Mouse (Mus musculus) hindbrain, embryonic 11.5 days (tissue): ENCODE measurements at regions not wholly inside any gene's neighbourhood (a gene's known extent, or its start where the extent isn't known, plus 50 kb on each side); places are given as distances from the start of the nearest gene placed in this dataset.
"Not testable (repeated sequence)": the region's sequence is repeated elsewhere in the genome, so short reads cannot be mapped to it uniquely, and the experiment has no call there.

Source experiments
- ATAC-seq: fragments of 200-750 bp; cut with Nextera tagmentation; 2 replicates; pipeline ENCODE4 v1.8.0; 2017; ENCODE audit warnings: mild to moderate bottlenecking, moderate TSS enrichment, moderate library complexity; ENCODE audit not compliant: low FRiP score
- DNase-seq: peaks from one replicate; pipeline ENCODE4 v3.0.0-alpha.2; 2015; ENCODE audit warnings: low spot score
- H3K27ac ChIP-seq: fragments of 300-500 bp; sonication (generic); 2 replicates; pipeline ENCODE4 v1.5.1; 2014; ENCODE audit warnings: mild to moderate bottlenecking, low read depth, low read length
- H3K27me3 ChIP-seq: fragments of 300-500 bp; sonication (generic); 2 replicates; pipeline ENCODE4 v1.6.1; 2014; ENCODE audit warnings: mild to moderate bottlenecking, low read length, moderate library complexity, mixed read lengths; ENCODE audit not compliant: control insufficient read depth, insufficient read depth
- H3K36me3 ChIP-seq: fragments of 300-500 bp; sonication (generic); 2 replicates; pipeline ENCODE4 v1.6.1; 2014; ENCODE audit warnings: mild to moderate bottlenecking, low read length, moderate library complexity, mixed read lengths; ENCODE audit not compliant: control insufficient read depth, insufficient read depth
- H3K4me1 ChIP-seq: fragments of 300-500 bp; sonication (generic); replicated peaks from 2 replicates; pipeline ENCODE4 v1.6.1; 2014; ENCODE audit warnings: low read length, mixed read lengths; ENCODE audit not compliant: control insufficient read depth, insufficient read depth
- H3K4me2 ChIP-seq: fragments of 300-500 bp; sonication (generic); replicated peaks from 2 replicates; pipeline ENCODE4 v1.6.1; 2014; ENCODE audit warnings: mild to moderate bottlenecking, low read depth, low read length
- H3K4me3 ChIP-seq: fragments of 300-500 bp; sonication (generic); 2 replicates; pipeline ENCODE4 v1.5.1; 2014; ENCODE audit warnings: low read depth, low read length
- H3K9ac ChIP-seq: fragments of 300-500 bp; sonication (generic); 2 replicates; pipeline ENCODE4 v1.6.1; 2014; ENCODE audit warnings: low read depth, low read length
- H3K9me3 ChIP-seq: fragments of 300-500 bp; sonication (generic); 2 replicates; pipeline ENCODE4 v1.6.1; 2016; ENCODE audit warnings: low read length; ENCODE audit not compliant: control insufficient read depth
- WGBS: fragments of 180-500 bp; shearing (Covaris S2); extraction: QIAGEN DNeasy Blood & Tissue Kit; methylation state at CpG from one replicate; pipeline ENCODE4 v1.1.7; 2014; 5-methylcytosine and 5-hydroxymethylcytosine counted together

DNA sequence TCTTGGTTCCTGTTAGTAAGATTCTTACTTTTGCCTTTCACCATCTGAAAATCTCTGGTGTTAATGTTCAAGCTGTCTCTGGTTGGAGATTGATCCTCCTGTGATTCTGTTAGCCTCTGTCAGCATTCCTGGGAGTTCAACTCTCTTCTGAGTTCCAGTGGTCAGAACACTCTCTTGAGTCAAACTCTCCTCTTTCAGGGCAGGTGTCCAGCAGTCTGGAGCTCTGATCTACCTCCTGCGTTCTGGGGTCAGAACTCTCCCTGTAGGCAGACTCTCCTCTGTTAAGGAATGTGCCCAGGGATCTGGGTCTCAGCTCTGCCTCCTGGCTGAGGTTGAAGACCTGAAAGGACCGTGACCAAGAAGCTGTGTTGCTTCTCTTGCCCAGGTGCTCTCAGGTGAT lies 581.3 kb downstream of the H2al1n start:
- H3K4me1 ChIP-seq, H3K4me3 ChIP-seq, ATAC-seq, DNase-seq, H3K9me3 ChIP-seq, H3K27ac ChIP-seq, H3K36me3 ChIP-seq, H3K9ac ChIP-seq, H3K27me3 ChIP-seq, H3K4me2 ChIP-seq: not testable (repeated sequence)
- whole genome bisulfite sequencing: 78% methylated on average over 2 of the region's 2 CpGs

DNA sequence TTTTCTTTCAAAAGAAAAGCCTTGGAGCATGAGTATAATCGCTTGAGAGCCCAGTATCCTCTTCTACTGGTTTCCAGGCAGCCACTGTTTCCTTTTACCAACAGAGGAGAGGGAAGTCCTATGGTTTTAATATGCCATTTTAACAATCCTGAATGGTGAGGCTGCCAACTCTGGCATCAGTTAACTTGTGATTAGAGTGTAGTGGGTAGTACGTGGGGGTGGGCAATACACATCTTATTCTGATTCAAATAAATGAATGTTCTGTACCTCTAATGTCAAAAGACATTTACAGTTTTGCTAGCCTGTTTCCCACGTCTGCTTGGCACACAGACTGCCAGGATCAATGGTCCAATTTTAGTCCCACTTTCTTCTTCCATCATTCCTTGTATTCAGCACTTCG lies 624.9 kb downstream of the H2al1n start:
- Histone ChIP-seq H3K4me1 (no peaks in the 10 kb centered on the region), H3K4me3 (no peak overlapping the region), H3K27ac (no peak overlapping the region), H3K9me3 (no peaks in the 10 kb centered on the region), H3K27me3 (no peaks in the 10 kb centered on the region), H3K36me3 (no peaks in the 10 kb centered on the region), H3K4me2 (no peak overlapping the region), H3K9ac (no peak overlapping the region)
- 78% methylated on average over 4 of the region's 4 CpGs for WGBS
- no peak for DNase-seq
- no peak for ATAC-seq

DNA sequence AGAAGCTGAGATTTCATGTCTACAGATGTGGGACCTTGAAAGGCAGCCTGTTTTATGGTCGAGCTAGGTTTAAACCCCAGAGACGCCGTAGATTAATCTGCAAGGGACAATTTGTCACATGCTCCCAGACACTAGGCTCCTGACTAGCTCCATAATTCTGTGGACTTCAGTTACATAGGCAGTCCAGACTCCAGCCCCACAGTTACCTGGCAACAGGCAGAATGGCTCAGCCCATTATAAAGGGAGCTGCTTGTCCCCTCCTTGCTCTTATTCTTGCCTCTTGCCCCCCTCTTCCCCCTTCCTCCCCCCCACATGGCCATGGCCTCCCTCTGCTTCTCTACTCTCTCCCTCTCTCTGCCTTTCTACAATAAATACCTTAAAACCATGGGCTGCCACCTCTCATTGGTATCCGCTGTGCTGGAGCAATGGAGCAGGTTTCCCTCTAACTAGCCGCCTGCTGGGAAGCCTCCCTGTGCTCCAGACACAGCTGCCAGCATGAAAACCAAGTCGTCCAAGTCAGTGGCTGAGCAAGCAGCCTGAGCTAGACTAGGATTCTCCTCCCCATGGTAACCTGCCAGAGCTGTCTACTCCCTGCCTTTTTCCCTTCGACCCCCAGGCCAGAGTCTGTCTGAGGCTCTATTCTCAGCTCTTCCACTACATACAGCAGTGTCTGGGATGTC lies 628.9 kb downstream of the H2al1n start:
- DNase-seq: peak; percentile 12
- 30% methylated on average over 7 of the region's 7 CpGs for WGBS
- peak; percentile 78 for ATAC-seq
- no peaks in the 10 kb centered on the region for H3K9me3 ChIP-seq
- no peak overlapping the region for H3K4me2 ChIP-seq
- H3K4me1 ChIP-seq: no peaks in the 10 kb centered on the region
- H3K27ac ChIP-seq: no peak overlapping the region
- no peaks in the 10 kb centered on the region for H3K36me3 ChIP-seq
- H3K4me3 ChIP-seq: no peak overlapping the region
- H3K27me3 ChIP-seq: no peaks in the 10 kb centered on the region
- no peak overlapping the region for H3K9ac ChIP-seq

DNA sequence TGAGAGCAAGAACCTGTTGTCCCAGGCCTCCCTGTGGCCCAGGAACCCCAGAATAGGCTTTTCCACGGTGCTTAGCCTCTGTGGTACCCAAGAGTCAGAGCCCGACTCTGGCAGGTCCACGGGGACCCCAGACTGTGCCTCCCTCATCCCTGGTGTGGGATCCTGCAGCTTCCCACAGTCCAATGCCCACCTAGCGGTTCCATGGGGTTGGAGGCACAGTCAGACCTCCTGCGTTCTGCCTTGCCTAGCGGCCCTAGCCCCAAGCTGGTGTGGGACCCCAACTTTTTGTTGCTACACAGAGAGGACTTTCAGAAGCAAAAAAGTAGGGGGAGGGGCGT lies 629.4 kb downstream of the H2al1n start:
- H3K4me1 ChIP-seq: no peaks in the 10 kb centered on the region
- ATAC-seq (no peak), DNase-seq (no peak)
- no peaks in the 10 kb centered on the region for H3K27me3 ChIP-seq
- H3K9me3 ChIP-seq: no peaks in the 10 kb centered on the region
- no peak overlapping the region for H3K9ac ChIP-seq
- H3K36me3 ChIP-seq: no peaks in the 10 kb centered on the region
- no peak overlapping the region for H3K4me3 ChIP-seq
- no peak overlapping the region for H3K27ac ChIP-seq
- H3K4me2 ChIP-seq: no peak overlapping the region
- 70% methylated on average over 7 of the region's 7 CpGs for WGBS

DNA sequence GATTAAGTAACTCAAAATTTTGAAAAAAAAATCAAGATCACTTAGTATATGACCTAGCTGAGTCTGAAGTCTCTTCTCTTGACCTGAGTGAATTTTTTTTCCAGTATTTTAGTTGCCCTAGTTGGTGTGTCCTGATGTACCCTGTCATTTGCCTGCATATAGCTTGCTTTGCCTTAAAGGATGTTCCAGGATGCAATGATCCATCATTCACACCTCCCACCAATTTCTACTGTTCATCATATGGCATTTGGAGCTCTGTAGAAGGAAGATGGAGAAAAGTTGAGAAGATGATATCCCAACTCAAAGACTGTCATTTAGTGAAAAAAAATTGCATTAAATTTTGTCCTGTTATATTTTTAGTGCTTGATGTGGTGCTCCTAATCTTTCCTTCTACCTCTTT lies 634.4 kb downstream of the H2al1n start:
- Histone ChIP-seq H3K9ac (no peak overlapping the region), H3K9me3 (no peaks in the 10 kb centered on the region), H3K4me2 (no peak overlapping the region), H3K27me3 (no peaks in the 10 kb centered on the region), H3K4me1 (no peaks in the 10 kb centered on the region), H3K27ac (no peak overlapping the region), H3K36me3 (no peaks in the 10 kb centered on the region), H3K4me3 (no peak overlapping the region)
- DNase-seq (no peak), ATAC-seq (no peak)

DNA sequence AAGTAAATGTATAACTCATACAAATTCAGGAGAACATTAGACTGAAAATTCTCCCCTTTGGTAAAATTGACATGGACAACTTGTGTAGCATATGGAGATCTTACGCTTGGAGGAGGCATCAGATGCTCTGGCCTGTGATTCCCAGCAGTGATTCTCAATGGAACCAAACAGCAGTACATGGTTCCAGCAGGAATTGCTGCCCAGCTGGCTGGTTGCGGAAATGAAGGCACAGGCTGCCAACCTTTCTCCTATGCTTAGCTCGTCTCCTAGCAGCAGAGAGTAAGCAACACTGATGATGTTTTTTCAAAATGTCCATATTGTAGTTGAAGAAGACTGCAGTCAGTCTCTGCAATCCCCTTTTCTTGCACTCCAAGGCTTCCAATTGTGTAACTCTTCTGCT lies 673.7 kb downstream of the H2al1n start:
- no peaks in the 10 kb centered on the region for H3K4me1 ChIP-seq
- H3K9me3 ChIP-seq: no peaks in the 10 kb centered on the region
- H3K4me3 ChIP-seq: no peak overlapping the region
- WGBS: 90% methylated on average over 3 of the region's 3 CpGs
- no peak overlapping the region for H3K4me2 ChIP-seq
- no peak for ATAC-seq
- no peak overlapping the region for H3K27ac ChIP-seq
- DNase-seq: no peak
- no peaks in the 10 kb centered on the region for H3K36me3 ChIP-seq
- H3K27me3 ChIP-seq: no peaks in the 10 kb centered on the region
- no peak overlapping the region for H3K9ac ChIP-seq
